Mouse (Mus musculus) lung, adult 2 months (tissue): ENCODE measurements around the gene Homer1. TPM values are rescaled to one million over a fixed set of nuclear protein-coding genes. Genes with fewer than 3 reads are reported as not detected.

Source experiments
- DNase-seq: peaks from one replicate; pipeline ENCODE4 v3.0.0; 2022
- H3K4me1 ChIP-seq: fragments of 200-500 bp; 2 replicates; pipeline ENCODE4 v1.6.1; 2011; ENCODE audit warnings: low read length; ENCODE audit not compliant: control insufficient read depth, insufficient read depth
- H3K4me3 ChIP-seq: fragments of 200-500 bp; replicated peaks from 2 replicates; pipeline ENCODE3; 2011; ENCODE audit warnings: low read depth, mild to moderate bottlenecking, control low read depth, low read length; ENCODE audit errors: extremely low read depth
- CTCF ChIP-seq: fragments of 200-500 bp; IDR thresholded peaks from 2 replicates; pipeline ENCODE4 v1.5.1; 2011; ENCODE audit warnings: mild to moderate bottlenecking, low read length, control low read depth; ENCODE audit not compliant: insufficient read depth
- POLR2A ChIP-seq: fragments of 200-500 bp; IDR thresholded peaks from 2 replicates; pipeline ENCODE4 v1.6.1; 2011; ENCODE audit warnings: low read depth, mild to moderate bottlenecking, control low read depth, low read length, borderline replicate concordance; ENCODE audit errors: extremely low read depth
- WGBS: fragments of 180-500 bp; shearing (Covaris S2); methylation state at CpG from one replicate; pipeline ENCODE4 v1.1.7; 2018; 5-methylcytosine and 5-hydroxymethylcytosine counted together
- polyA plus RNA-seq: library from polyadenylated mRNA; depleted of rRNA; stranded (reverse); fragments of >200 nt; gene quantifications from 2 replicates; pipeline ENCODE4 v1.2.3, GENCODE M21; 2012

The Homer1 gene
- polyA plus RNA-seq, 1 experiment = 1.9 TPM

DNA sequence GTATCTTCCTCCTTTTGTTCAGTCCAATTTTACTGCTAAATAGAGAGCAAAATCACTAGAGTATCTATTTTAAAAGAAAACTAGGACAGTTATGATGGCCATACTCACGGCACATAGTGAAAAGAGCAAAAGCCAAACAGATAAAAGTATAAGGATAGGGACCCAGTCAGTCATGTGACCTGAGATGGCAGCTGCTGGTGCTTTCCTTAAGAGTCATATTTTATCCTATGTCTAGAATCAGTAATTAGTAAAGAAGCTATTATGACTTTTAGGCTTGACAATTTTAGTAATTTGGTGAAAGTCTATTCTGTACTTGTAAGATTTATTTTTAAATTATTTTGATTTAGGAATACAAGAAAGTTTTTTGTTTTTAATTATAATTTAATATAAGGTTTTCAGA is 59.1 kb downstream of the Homer1 start:
- no peaks in the 10 kb centered on the region for H3K4me1 ChIP-seq
- no peak for DNase-seq
- no peak overlapping the region for H3K4me3 ChIP-seq
- TF ChIP-seq POLR2A (no peak), CTCF (no peak)
- WGBS = 93% methylated on average over 1 of the region's 1 CpGs

DNA sequence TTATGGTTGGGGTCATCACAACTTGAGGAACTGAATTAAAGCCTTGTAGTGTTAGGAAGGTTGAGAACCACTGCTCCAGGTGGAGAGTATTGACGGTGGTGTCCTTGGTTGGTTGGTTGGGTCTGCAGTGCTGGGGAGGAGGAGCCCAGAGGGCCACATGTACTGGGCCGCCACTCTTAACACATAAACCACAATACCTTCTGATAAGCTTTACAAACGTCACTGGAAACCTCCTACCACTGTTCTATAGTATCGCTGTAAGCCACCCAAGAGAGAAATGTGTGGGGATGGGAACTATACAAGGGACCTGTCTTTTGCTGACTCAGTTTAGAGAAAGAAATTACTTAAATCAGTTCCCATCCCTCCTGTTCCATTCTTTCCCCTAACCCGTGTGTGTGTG is 68.1 kb downstream of the Homer1 start:
- no peaks in the 10 kb centered on the region for H3K4me1 ChIP-seq
- 86% methylated on average over 5 of the region's 5 CpGs for WGBS
- TF ChIP-seq CTCF (no peak), POLR2A (no peak)
- DNase-seq = no peak
- no peak overlapping the region for H3K4me3 ChIP-seq

DNA sequence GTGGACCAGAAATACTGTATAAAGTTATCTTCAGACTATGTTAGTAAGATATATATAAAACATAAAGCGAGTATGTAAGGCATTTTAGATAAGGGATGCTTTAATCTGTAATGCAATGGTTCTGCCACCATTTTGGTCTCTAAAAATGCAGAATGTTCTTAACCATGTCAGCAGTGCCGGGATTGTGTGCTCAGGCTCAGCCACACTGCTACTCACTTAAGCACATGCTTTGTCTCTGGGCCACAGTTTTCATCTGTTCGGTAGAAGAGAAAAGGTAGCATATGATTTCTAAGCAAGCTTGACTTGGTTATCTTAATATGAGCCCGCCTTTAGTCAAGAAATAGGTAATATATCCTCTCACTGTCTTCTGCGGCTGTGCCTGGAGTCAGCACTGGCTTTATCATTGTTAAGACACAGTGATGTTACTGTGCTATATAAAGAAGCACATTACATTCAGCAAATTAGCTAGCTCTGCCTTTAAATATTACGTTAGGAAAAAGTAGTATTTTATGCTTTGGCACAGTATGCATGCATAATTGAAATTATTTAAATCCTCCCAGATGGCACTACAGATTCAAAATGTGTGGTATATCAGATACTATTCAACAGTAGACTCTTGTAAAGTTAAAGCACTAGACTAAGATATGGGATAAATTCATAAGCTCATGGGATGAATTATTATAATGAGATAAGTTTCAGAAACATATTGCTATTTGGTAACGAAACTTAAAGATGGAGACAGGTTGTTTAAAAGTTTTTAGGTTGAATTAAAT is 69.6 kb downstream of the Homer1 start:
- Histone ChIP-seq H3K4me3 (no peak overlapping the region), H3K4me1 (no peaks in the 10 kb centered on the region)
- TF ChIP-seq CTCF = no peak
- no peak for TF ChIP-seq POLR2A
- WGBS = 95% methylated on average over 7 of the region's 7 CpGs
- DNase-seq = no peak

DNA sequence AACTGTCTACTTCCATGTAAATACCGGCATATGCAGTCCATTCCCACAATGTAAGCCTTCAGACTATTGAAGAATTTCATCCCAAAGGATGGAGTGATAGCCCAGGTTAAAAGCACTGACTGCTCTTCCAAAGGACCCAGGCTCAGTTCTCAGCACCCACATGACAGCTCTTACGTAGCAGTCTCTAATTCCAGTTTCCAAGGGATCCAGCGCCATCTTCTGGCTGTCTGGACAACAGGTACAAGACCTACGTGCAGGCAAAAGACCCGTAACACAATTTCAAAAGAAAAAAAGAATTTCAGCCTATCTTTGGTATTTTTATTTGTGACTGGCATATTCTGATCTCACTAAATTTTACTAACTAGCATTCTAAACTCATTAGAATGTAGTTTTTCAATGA is 75.0 kb downstream of the Homer1 start:
- Histone ChIP-seq H3K4me1 (no peaks in the 10 kb centered on the region), H3K4me3 (no peak overlapping the region)
- 93% methylated on average over 5 of the region's 5 CpGs for WGBS
- DNase-seq = no peak
- TF ChIP-seq POLR2A = no peak
- TF ChIP-seq CTCF = no peak

DNA sequence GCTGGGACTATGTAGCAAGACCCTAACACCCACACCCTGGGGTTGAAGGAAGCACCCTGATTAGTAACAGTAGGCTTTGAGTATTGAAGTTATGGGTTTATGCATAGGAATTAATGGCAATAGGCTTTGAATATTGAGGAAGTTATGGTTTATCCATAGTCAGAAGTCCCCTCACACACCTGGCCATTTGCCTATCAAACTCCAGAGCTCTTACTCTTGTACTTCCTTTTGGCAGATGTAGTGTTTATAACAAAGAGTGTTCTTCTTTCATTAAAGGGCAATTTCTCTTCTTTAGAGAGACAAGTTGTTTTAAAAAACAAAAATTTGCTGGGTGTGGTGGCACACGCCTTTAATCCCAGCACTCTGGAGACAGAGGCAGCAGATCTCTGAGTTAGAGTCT is 79.1 kb downstream of the Homer1 start:
- TF ChIP-seq CTCF = no peak
- Histone ChIP-seq H3K4me1 (no peaks in the 10 kb centered on the region; the same call in 1 of the 2 replicates), H3K4me3 (no peak overlapping the region)
- 68% methylated on average over 1 of the region's 1 CpGs for WGBS
- DNase-seq = no peak

DNA sequence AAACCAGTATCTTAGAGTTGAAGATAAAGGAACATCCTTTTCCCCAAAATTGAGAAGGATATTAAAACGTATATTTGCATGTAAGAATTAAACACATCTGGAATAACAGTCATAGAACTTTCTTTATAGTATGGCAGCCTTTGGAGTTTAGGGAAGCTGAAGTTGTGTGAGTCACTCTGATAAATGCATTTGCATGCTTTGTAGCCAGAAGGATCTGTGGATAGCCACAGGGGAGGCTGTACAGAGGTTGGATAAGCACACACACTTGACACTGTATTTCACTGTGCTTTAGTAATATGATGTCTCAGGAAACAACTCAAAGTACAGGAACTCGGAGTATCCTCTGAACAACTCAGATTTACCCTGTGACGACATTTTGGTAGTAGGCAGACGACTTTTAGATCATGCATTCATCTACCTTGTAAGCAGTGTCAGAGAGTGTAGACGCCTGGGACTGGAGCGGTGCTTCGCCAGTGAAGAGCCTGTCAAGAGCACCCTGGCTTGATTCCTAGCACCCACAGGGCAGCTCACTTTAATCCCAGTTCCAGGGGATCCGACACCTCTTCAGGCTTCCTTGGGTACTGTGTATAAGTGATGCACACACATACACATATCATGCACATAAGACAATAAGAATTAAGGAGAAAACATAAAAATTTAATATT is 81.1 kb downstream of the Homer1 start:
- 92% methylated on average over 8 of the region's 8 CpGs for WGBS
- TF ChIP-seq POLR2A (no peak), CTCF (no peak)

DNA sequence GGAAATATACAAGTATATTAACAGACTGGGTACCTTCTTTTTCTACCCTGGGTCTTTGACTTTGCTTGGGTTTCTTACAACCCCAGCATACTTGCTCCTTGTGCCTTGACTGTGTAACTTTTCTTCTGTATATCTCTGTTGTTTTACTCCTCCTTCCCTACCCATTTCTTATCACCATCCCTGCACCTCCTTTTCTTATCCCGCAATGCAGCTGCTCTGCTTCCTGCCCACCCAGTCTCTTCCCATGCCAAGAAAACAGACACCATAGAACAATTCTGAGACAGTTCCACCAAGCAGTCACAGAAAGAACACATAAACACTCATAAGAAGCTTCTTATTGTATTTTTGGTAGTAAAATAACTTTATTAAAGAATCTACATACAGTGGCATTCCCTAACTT is 81.9 kb downstream of the Homer1 start:
- 53% methylated on average over 1 of the region's 1 CpGs for WGBS
- H3K4me3 ChIP-seq = no peak overlapping the region
- TF ChIP-seq CTCF (no peak), POLR2A (no peak)
- no peak for DNase-seq
- H3K4me1 ChIP-seq = no peaks in the 10 kb centered on the region; the same call in 1 of the 2 replicates

More for the DNA sequence above, 81.1 kb downstream of the Homer1 start:
- H3K4me3 ChIP-seq = no peak overlapping the region
- no peaks in the 10 kb centered on the region; the same call in 1 of the 2 replicates for H3K4me1 ChIP-seq
- DNase-seq = no peak

DNA sequence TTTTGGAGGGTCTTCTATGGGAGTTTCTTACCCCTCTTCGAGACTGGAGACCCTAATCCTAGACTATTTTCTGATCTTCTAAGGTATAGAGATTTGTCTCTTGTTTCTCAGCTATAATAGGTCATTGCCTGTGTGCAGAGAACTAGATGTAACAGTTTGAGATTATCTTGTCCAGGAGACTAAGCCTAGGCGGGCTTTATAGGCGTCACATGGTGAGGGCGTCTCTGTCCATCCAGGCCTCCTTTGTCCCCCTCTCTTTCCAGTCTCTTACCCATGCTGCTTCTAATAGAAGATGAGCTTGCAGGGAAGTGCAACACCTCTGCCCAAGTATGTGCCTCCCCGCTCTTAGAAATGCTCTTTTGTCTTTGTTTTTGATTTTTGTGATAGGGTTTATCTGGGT is 83.7 kb downstream of the Homer1 start:
- WGBS = 95% methylated on average over 5 of the region's 5 CpGs
- DNase-seq = no peak
- no peak for TF ChIP-seq CTCF
- no peak for TF ChIP-seq POLR2A
- Histone ChIP-seq H3K4me3 (no peak overlapping the region), H3K4me1 (no peaks in the 10 kb centered on the region; the same call in 1 of the 2 replicates)

DNA sequence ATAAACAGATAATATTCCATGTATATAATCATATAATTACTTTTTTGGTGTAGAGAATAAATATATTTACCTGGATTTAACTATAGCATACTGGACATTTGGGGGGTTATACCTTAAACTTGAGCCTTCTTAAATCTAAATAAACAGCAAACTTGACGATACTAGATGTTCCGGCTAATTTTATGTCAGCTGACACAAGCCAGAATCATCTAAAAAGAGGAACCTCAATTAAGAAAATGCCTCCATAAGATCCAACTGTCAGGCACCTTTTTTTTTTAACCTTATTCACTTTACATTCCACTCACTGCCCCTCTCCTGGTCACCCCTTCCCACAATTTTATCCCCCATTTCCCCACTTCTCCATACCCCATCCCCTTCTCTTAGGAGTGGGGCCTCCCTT is 84.2 kb downstream of the Homer1 start:
- 92% methylated on average over 2 of the region's 2 CpGs for WGBS
- no peaks in the 10 kb centered on the region; the same call in 1 of the 2 replicates for H3K4me1 ChIP-seq
- DNase-seq = no peak
- H3K4me3 ChIP-seq = no peak overlapping the region
- no peak for TF ChIP-seq CTCF
- TF ChIP-seq POLR2A = no peak

DNA sequence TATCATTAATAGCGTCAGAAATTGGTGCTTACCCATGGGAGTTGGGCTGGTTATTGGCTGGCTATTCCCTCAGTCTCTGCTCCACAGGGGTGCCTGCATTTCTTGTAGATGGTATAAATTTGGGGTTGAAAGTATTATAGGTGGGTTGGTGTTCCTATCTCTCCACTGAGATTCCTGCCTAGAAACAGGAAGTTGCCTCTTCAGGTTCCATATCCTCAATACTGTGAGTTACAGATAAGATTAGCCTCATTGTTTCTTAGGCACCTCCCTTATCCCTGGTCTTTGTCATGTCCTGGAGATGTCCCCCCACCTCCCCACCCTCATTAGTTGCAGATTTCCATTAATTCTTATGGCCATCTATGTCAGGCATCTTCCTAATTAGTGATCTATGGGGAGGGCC is 85.0 kb downstream of the Homer1 start:
- WGBS = 71% methylated on average over 1 of the region's 1 CpGs
- TF ChIP-seq CTCF (no peak), POLR2A (no peak)
- no peak for DNase-seq
- Histone ChIP-seq H3K4me1 (no peaks in the 10 kb centered on the region; the same call in 1 of the 2 replicates), H3K4me3 (no peak overlapping the region)
